In the genomic region with DNA sequence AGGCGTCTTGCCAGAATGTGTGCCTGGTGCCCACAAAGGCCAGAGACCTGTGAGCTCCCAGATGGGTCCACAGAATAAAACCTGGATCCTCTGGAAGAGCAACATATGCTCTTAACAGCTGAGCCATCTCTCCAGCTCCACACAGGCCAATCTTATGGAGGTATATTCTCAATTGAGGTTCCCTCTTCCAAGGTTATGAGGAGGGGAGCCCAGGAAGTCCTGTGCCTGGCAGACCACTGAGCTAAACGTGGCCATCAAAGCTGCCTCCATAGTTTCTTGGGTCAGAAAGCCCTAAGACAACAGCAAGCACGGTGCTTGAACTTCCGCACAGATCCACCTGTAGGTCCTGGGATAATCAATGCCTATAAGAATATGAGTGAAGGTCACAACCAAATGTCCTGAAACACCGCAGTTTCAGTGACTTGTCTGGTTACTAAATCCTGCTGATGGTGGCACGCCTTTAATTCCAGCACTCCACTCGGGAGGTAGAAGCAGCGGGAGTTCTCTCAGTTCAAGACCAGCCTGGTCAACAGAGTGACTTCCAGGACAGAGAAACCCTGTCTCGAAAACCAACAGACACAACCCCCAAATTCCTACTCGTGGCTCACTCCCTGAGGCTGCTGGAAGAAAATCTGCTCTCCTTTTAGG, we compare ENCODE assay signal across 7 mouse cellular contexts. TPM values are rescaled to one million over a fixed set of nuclear protein-coding genes. Genes with fewer than 3 reads are reported as not detected.
DNase-seq lines count a peak whose midpoint lies in the region; ATAC-seq and TF ChIP-seq lines count a peak whose summit lies in the region.

No protein-coding gene starts in this region.

- H3K27ac ChIP-seq in lung, postnatal 0 days (ENCODE audit: low read length) = no peak overlapping the region
- peak overlapping the region; percentile 60; the same call in 1 of the 2 replicates for H3K27ac ChIP-seq in forebrain, embryonic 12.5 days
- no peak overlapping the region for H3K27ac ChIP-seq in limb, embryonic 11.5 days (replicated peaks; ENCODE audit: low read depth, low read length)
- H3K27ac ChIP-seq in stomach, embryonic 14.5 days (ENCODE audit: low read length) = no peak overlapping the region

- peak overlapping the region; percentile 81 for H3K4me3 ChIP-seq in lung, postnatal 0 days (ENCODE audit: low read depth, low read length)
- peak overlapping the region; percentile 95 for H3K4me3 ChIP-seq in forebrain, embryonic 12.5 days (replicated peaks)
- H3K4me3 ChIP-seq in limb, embryonic 11.5 days (ENCODE audit: low read depth, low read length) = peak overlapping the region; percentile 94
- peak overlapping the region; percentile 86 for H3K4me3 ChIP-seq in stomach, embryonic 14.5 days (ENCODE audit: low read depth, low read length)

- ATAC-seq in lung, postnatal 0 days = no peak
- ATAC-seq in forebrain, embryonic 12.5 days (ENCODE audit: low FRiP score) = no peak
- ATAC-seq in limb, embryonic 11.5 days (ENCODE audit: insufficient number of reproducible peaks, low FRiP score, low TSS enrichment, low read depth) = no peak
- ATAC-seq in stomach, embryonic 14.5 days (ENCODE audit: insufficient number of reproducible peaks, insufficient read depth, low FRiP score, low read depth) = no peak

- H3K9me3 ChIP-seq in lung, postnatal 0 days (ENCODE audit: low read length) = no peaks in the 10 kb centered on the region
- H3K9me3 ChIP-seq in forebrain, embryonic 12.5 days = no peaks in the 10 kb centered on the region
- no peaks in the 10 kb centered on the region for H3K9me3 ChIP-seq in limb, embryonic 11.5 days (ENCODE audit: control insufficient read depth, low read length)
- H3K9me3 ChIP-seq in stomach, embryonic 14.5 days (ENCODE audit: control insufficient read depth, low read depth, low read length) = no peaks in the 10 kb centered on the region

- peaks cover 6% of the 10 kb centered on the region; the same call in 1 of the 2 replicates for H3K4me1 ChIP-seq in lung, postnatal 0 days (ENCODE audit: insufficient read depth, low read depth, low read length)
- peaks cover 12% of the 10 kb centered on the region for H3K4me1 ChIP-seq in forebrain, embryonic 12.5 days
- peaks cover 8% of the 10 kb centered on the region for H3K4me1 ChIP-seq in limb, embryonic 11.5 days (ENCODE audit: control insufficient read depth, insufficient read depth, low read length)
- H3K4me1 ChIP-seq in stomach, embryonic 14.5 days (ENCODE audit: control insufficient read depth, insufficient read depth, low read length) = peaks cover 6% of the 10 kb centered on the region; the same call in 1 of the 2 replicates

- no peak for TF ChIP-seq CTCF in lung, postnatal 0 days (IDR thresholded peaks at IDR 0.05)

- no peaks in the 10 kb centered on the region for H3K36me3 ChIP-seq in lung, postnatal 0 days (ENCODE audit: insufficient read depth, low read length)
- H3K36me3 ChIP-seq in forebrain, embryonic 12.5 days (replicated peaks) = no peaks in the 10 kb centered on the region
- no peaks in the 10 kb centered on the region for H3K36me3 ChIP-seq in limb, embryonic 11.5 days (ENCODE audit: control insufficient read depth, insufficient read depth, low read length)
- no peaks in the 10 kb centered on the region for H3K36me3 ChIP-seq in stomach, embryonic 14.5 days (ENCODE audit: control insufficient read depth, insufficient read depth, low read length)

- peak overlapping the region; percentile 79 for H3K4me2 ChIP-seq in lung, postnatal 0 days (replicated peaks; ENCODE audit: low read depth, low read length)
- peak overlapping the region; percentile 93 for H3K4me2 ChIP-seq in forebrain, embryonic 12.5 days
- H3K4me2 ChIP-seq in limb, embryonic 11.5 days (ENCODE audit: low read depth, severe bottlenecking) = peak overlapping the region; percentile 92
- peak overlapping the region; percentile 97 for H3K4me2 ChIP-seq in stomach, embryonic 14.5 days (replicated peaks; ENCODE audit: low read depth, low read length)

- no peak for DNase-seq in lung, postnatal 0 days (ENCODE audit: low spot score)
- DNase-seq in lung, postnatal 36 days = no peak
- no peak for DNase-seq in limb, embryonic 11.5 days (ENCODE audit: low spot score)
- no peak for DNase-seq in adrenal gland, adult (ENCODE audit: inconsistent age in 2 of 2, low spot score in 1 of 2)
- DNase-seq in gastrocnemius, postnatal 4 days (ENCODE audit: low spot score in 2 of 2) = no peak

- no peak for TF ChIP-seq EP300 in lung, postnatal 0 days (IDR thresholded peaks at IDR 0.05)

- no peaks in the 10 kb centered on the region for H3K27me3 ChIP-seq in lung, postnatal 0 days (replicated peaks; ENCODE audit: insufficient read depth, low read length)
- H3K27me3 ChIP-seq in forebrain, embryonic 12.5 days = 0 out of 2 replicates have a peak, but pooled peaks cover 2% of the 10 kb centered on the region
- no peaks in the 10 kb centered on the region for H3K27me3 ChIP-seq in limb, embryonic 11.5 days (ENCODE audit: control insufficient read depth, insufficient read depth, low read length)
- no peaks in the 10 kb centered on the region for H3K27me3 ChIP-seq in stomach, embryonic 14.5 days (ENCODE audit: control insufficient read depth, insufficient read depth, low read length)

- 28% methylated on average over 10 of the region's 10 CpGs for WGBS in lung, postnatal 0 days
- 34% methylated on average over 10 of the region's 10 CpGs for WGBS in forebrain, embryonic 12.5 days
- 31% methylated on average over 10 of the region's 10 CpGs for WGBS in limb, embryonic 11.5 days
- WGBS in stomach, embryonic 14.5 days = 27% methylated on average over 10 of the region's 10 CpGs

- peak overlapping the region; percentile 71 for H3K9ac ChIP-seq in lung, postnatal 0 days (replicated peaks; ENCODE audit: low read depth)
- H3K9ac ChIP-seq in forebrain, embryonic 12.5 days = peak overlapping the region; percentile 84
- peak overlapping the region; percentile 84 for H3K9ac ChIP-seq in limb, embryonic 11.5 days (ENCODE audit: low read length)
- H3K9ac ChIP-seq in stomach, embryonic 14.5 days (replicated peaks; ENCODE audit: low read depth, low read length) = peak overlapping the region; percentile 82

RNA-seq across cellular contexts. Expression of a gene that starts 0.9 kb away (rescaled TPM):
- polyA plus RNA-seq in lung, postnatal 0 days (2015; fragmentation: Nextera tagmentation; extraction: Ambion mirVana) = 22.9 and 28.4 TPM in 2 replicates
- polyA plus RNA-seq in forebrain, embryonic 12.5 days (2016; fragmentation: Nextera tagmentation; extraction: Ambion mirVana) = 53.1 and 53.9 TPM in 2 replicates
- 52.8 and 60.8 TPM in 2 replicates for polyA plus RNA-seq in limb, embryonic 11.5 days (2014; fragmentation: Nextera tagmentation; extraction: Ambion mirVana)
- 35.8 and 38.5 TPM in 2 replicates for polyA plus RNA-seq in stomach, embryonic 14.5 days (2014; fragmentation: Nextera tagmentation; extraction: Ambion mirVana)
- total RNA-seq in gastrocnemius, postnatal 4 days (2021) = 10 to 100 TPM; 17.5 to 19.0 TPM
